Mouse (Mus musculus) effector memory CD4-positive, alpha-beta T cell, adult 7 months (primary cell): ENCODE measurements around the gene Mrps15. TPM values are rescaled to one million over a fixed set of nuclear protein-coding genes. Genes with fewer than 3 reads are reported as not detected.

Experiments
- polyA plus RNA-seq: library from polyadenylated mRNA; unstranded; fragments of 100-300 nt; shearing (Covaris generic); gene quantifications from one replicate; pipeline ENCODE4 v1.2.1, GENCODE M21; 2017

Gene Mrps15
- polyA plus RNA-seq: 74.8 TPM

GRCm38 (mm10) chr4:126046851-126047585 lies at the start of gene Mrps15:
Gene Mrps15 (plus strand): TSS chr4:126046925.

GRCm38 (mm10) chr4:126024303-126024900 lies 22.3 kb upstream of the Mrps15 start, which contains the start of gene Csf3r:
Gene Csf3r (plus strand): TSS chr4:126024550.

GRCm38 (mm10) chr4:126058134-126058996 lies 11.6 kb downstream of the Mrps15 start, which contains the start of gene Oscp1:
Gene Oscp1 (plus strand): TSS chr4:126058565.

GRCm38 (mm10) chr4:126096464-126097111 lies 49.9 kb downstream of the Mrps15 start, which contains the start of gene Lsm10:
Gene Lsm10 (plus strand): TSS chr4:126096623.

DNA sequence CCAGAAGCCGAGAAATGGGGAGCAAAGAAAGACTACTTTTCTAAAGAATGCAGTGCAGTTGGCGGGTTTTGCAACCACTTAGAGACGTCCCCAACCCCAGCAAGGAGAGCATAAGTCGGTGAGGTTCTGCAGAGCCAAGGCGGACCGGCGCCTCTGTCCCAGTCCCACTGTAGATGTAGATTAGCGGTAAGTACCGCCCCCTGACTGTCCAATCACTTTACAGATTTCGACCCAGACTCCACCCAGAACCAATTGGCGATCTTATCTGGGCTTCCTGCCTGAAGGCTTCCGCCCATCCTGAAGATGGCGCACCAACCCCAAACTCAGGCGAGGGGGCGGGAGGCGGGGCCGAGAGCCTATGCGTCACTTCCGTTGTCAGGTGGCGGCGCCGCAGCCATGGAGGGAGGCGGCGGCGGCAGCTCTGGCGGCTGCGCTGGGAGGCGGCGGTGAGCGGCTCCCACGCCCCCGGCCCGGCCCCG lies 56.9 kb downstream of the Mrps15 start, which contains the start of gene Stk40:
Gene Stk40 (plus strand): TSS at position 368 of the 479 bp plus-strand sequence.

Other genes with a start within 250 kb of the Mrps15 start
- gene Csf3r, start 22.4 kb upstream of the Mrps15 start, polyA plus RNA-seq: 0.56 TPM
- 0.51 TPM for gene Oscp1, start 11.6 kb downstream of the Mrps15 start, polyA plus RNA-seq
- 22.3 TPM for gene Lsm10, start 49.7 kb downstream of the Mrps15 start, polyA plus RNA-seq
- gene Stk40, start 57.0 kb downstream of the Mrps15 start, polyA plus RNA-seq: 66.4 TPM
- 12.7 TPM for gene Eva1b, start 100.8 kb downstream of the Mrps15 start, polyA plus RNA-seq
- gene Sh3d21, start 116.6 kb downstream of the Mrps15 start, polyA plus RNA-seq: 0.73 TPM
- gene Thrap3, start 155.8 kb downstream of the Mrps15 start, polyA plus RNA-seq: 221 TPM
- 44.2 TPM for gene Map7d1, start 209.4 kb downstream of the Mrps15 start, polyA plus RNA-seq
- 65.2 TPM for gene Trappc3, start 215.4 kb downstream of the Mrps15 start, polyA plus RNA-seq
- not detected for gene Col8a2, start 239.9 kb downstream of the Mrps15 start, polyA plus RNA-seq